Mouse (Mus musculus) cerebellum, adult 11 months (tissue): ENCODE data around the gene Dlg2.

Experiments used
- DNase-seq: peaks from one replicate; pipeline ENCODE4 v3.0.0; 2022

The Dlg2 gene

DNA sequence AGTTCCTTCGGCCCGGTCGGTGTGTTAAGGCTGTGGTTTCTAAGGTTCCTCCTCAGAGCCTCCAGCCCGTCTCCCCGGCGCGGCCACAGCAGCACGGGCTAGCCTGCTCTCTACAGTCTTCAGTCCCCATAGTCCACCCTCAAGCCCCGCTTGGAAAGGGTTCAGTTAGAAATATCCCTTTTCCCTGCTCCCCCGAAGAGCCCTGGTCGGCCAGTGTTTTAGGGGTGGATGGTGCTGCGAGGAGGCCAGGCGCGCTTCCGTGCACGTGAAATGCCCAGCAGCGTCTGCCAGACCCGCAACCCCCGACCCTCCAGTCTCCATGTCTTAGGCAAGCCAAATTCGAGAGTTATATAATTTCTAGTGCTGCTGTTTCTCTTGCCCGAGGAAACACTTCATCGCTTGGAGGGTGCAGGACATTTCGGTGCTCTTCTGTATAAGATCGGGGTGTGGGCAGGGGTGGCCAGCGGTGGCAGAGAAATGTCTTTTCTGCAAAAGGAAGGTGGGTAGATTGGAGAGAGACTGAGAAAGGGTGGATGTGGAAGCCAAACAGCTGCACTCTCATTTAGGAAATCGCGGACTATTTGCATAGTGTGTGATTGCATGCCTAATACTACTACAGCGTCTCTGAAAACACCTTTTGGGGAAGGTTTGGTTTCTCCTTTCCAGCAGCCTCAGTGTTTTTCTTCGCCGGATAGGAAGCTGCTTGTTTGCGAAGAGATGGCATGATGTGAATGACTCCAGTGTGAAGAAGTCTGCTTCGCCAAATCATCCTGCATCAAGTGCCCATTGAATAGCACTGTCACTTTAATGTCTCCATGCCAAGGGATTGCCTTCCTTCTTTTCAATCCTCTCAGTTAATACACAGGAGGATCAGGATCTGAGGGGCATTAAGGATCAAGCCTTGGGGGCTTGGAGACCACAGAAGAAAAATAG is at the start of gene Dlg2:
Dlg2 (plus strand) TSS at position 360 of the 933 bp plus-strand sequence.
- DNase-seq: no peak

DNA sequence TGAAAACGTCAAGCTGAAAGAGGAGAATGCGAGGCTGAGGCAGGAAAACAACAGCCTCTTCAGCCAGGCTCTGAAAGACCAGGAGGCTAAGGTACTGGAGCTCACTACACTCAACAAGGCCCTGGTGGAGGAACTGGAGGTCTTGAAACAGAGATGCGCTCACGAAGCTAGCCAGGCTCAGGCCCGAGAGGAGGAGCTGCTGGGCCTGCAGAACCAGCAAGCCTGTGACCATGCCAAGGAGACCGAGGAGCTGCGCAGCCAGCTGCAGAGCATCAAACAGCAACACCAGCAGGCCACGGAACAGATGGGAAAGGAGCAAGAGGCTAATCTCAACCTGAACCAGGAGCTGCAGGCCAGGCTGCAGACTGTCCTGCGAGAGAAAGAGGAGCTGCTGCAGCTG is 49.5 kb upstream of the Dlg2 start:
- DNase-seq: peak; percentile 17

GRCm38 (mm10) chr7:90432221-90432620 is 44.3 kb upstream of the Dlg2 start:
- DNase-seq: no peak

DNA sequence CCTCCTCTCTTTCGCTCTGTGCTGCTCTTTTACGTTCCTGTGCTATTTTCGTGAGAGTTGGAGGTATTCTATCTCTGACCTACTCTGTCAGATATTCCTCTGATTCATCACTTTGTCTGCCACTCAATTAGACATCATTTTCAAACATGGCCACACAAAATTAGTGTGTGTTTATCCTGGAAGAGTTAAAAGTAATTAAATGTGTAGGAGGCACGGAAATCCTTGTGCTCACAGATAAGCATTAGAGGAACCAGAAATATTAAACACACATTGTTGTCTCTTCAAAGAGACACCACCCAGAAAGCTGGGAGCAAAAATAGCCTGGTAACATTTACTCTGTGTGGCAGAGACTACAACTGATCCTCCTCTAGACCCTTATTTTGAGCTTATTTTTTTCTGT is 36.4 kb upstream of the Dlg2 start:
- no peak for DNase-seq

DNA sequence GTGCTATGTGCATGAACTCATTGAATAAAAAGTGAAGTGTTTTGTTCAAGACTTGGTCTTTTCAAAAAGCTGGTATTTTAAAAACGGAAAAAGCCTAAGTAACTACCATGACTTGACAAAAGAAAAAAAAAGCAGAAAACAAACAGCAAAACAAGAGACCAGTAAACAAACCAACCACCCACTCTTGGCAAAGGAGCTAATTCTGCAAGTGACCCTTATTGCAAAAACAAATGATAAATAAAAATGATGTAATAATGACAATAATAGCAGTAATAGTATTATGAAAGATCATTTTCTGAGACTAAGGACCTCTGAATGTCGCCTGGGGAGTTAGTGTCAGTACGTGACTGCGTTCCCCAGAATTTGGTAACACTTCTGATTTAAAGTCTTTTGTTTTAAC is 34.4 kb upstream of the Dlg2 start:
- no peak for DNase-seq

- peak; percentile 94 for DNase-seq
These were observed 33.9 kb upstream of the Dlg2 start, which contains the start of gene Crebzf for GRCm38 (mm10) chr7:90442518-90443080. Gene Crebzf, plus strand, starts transcription at chr7:90442729.

DNA sequence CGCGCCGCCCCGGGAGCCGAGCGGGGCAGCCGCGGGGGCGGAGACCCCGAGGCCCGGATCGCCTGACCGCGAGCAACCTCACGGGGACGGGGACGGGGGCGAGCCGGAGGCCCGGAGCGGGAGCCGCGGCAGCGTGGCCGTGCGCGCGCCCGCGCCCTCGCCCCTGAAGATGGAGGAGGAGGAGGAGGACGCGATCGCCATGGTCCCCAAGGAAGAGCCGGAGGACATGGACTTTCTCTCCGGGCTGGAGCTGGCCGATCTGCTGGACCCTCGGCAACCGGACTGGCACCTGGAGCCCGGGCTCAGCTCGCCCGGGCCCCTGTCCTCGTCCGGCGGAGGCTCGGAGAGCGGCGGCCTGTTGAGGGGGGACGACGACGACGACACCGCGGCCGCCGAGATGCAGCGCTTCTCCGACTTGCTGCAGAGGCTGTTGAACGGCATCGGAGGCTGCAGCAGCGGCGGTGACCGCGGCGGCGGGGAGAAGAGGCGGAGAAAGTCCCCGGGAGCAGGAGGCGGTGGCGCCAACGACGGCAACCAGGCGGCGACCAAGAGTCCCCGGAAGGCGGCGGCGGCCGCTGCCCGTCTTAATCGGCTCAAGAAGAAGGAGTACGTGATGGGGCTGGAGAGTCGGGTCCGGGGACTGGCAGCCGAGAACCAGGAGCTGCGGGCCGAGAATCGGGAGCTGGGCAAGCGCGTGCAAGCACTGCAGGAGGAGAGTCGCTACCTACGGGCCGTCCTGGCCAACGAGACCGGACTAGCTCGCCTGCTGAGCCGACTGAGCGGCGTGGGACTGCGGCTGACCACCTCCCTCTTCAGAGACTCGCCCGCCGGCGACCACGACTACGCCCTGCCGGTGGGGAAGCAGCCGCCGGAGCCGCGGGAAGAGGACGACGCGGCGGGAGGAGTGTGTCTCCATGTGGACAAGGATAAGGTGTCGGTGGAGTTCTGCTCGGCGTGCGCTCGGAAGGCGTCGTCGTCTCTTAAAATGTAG is 33.1 kb upstream of the Dlg2 start:
- peak; percentile 78 for DNase-seq

DNA sequence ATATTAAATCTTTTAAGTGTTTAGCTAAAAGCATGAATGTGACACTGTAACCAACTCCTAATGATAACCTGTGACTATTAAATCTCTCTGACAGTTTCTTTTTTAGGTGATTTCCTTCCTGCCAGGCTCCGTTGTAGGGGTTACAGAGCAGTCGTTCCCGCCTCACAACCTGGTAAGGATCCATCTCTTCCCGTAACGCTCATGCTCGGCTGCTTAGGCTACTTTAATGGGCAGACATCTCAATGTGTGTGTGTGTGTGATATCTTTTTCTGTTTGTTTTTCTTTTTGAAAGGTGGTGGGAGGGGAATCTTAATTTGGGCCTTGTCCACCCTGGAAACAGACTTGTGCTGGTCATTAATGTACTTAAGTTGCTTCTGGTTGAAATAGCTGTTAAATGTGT is 32.3 kb upstream of the Dlg2 start:
- no peak for DNase-seq

DNA sequence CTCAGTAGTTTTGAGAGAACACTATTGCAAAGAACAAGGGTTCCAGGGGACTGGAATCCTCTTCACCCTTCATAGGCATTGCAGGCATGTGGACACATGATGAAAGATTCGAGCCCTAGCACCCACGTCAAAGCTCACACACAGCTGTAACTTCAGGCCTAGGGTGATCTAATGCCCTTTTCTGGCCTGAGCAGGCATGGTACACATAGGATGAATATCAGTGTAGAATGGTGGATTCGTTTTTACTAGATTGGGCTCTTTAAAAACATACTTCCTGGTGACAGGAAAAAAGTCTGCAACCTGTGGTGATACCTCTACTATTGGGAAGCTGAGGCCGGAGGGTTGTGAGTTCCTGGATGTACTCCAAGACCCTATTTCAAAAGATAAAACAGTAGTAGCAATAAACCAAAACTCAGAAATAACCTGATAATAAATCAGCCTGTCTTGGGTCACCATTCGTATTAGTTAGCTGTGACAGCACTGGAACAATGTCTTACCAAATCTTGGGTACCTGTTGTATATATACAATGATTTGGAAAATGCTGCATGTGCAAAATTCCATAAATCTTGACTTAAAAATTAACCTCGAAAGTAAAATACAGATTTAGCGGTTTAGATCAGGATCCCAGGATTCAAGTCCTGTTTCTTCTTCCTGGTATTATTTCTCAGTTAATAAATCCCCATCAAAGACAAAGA is 20.2 kb upstream of the Dlg2 start:
- no peak for DNase-seq

- DNase-seq: peak; percentile 78
These were observed 19.5 kb upstream of the Dlg2 start, which contains the start of gene Tmem126a for GRCm38 (mm10) chr7:90456845-90457468. Gene Tmem126a, minus strand, starts transcription at chr7:90457229.

DNA sequence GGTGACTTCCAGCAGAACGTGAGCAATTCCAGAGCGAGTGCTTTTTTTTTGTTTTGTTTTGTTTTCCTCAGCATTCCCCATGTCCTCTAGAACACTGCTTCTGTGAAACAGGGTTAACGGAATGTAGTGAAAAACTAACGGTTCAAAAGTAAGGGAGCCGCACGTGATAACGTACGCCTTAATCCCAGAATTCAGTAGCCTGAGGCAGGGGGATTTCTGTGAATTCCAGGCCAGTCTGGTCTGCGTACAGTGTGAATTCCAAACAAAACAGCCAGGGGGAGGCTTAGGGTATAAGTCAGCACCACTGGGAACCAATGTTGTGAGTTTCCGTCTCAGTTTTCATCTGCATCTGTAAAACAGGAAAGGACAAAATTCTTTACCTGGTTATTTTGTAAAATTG is 19.0 kb upstream of the Dlg2 start:
- DNase-seq: no peak

DNA sequence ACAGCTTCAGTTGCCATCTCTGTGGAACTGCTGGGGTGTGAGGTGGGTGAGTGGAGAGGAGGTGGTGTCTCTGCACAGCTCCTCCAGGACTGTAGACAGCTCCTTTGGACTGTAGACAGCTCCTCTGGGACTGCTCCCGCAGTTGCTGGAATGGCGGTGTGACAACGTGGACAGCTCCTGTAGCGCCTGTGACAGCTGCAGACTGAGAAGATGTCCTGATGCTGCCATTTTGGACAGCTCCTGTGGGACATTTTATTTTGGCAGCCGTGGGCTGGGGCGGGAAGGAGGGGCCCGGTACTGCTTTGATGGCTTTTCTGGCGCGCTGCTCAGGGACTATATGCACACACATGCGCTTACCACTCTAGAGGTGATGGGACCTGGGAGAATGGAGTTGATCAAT is 16.1 kb upstream of the Dlg2 start:
- DNase-seq: no peak

DNA sequence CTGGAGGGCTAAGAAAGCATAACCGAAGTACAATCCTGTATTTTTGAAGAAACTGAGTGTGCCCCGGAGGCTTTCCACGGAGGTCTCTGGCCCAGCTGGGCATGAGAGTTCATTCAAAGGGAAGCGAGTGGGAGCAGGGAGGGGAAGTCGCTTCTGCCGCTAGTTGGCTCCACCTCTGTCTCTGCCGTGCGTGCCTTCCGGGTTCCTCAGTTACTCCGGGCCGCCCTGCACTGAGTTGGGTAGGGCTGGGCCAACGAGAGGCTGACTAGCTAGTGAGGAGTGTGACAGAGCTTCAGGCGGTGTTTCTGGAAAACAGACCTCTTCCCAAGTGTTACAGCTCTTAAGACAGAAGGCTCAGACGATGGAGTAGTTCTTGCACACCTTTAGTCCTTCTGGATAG is 15.5 kb upstream of the Dlg2 start:
- DNase-seq: no peak

DNA sequence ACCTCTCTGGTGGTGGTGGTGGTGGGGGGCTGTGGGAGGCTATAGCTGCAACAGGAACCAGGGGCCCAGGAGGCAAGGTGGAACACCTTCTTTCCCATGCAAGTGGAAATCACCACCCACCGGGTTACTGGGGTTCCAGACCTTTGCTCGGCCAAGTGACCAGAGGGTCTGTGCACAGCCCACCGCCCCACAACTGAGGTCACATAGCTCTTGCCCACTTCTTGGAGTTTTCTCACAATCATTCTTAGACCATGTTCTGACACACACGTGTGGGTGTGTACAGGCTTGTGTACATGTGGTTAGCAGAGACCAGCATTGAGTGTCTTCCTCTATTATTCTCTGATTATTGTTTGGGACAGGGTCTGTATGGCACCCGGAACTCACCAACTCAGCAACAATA is 15.0 kb upstream of the Dlg2 start:
- DNase-seq: no peak

DNA sequence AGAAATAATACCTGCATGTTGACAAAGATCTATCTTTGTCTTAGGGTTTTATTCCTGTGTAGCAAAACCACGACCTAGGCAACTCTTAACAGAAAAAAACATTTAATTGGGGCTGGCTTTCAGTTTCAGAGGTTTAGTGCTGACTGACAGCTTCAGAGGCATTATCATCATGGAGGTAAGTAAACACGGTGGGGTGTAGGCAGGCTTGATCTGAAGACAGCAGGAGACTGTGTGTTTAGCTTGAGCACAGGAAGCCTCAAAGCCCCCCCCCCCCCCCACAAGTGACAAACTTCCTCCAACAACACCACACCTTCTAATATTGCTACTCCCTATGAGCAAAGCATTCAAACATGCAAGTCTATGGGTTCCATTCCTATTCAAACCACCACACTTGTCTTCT is 3.0 kb upstream of the Dlg2 start:
- DNase-seq: no peak

- peak; percentile 100 for DNase-seq
These were observed 619 bp upstream of the Dlg2 start, which contains the start of gene Tmem126b for GRCm38 (mm10) chr7:90475793-90476312. Gene Tmem126b, minus strand, starts transcription at chr7:90476001.

DNA sequence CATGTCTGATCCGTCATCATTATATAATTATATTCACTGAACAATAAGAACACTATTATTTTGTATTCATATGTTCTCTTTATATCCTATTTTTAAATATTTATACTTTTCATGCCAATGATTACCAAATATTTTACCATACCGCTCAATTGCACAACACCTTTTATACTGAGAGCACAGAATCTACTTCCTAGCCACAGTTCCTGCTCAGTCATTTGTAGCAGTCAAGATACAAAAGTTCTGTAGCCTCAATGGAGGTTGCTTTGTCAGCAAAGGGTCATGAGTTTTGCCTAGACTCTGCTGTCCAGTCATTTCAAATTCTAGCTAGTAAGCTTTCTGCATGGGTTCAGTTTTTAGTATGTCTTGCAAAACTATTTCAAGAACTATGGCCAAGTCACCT is 6.1 kb downstream of the Dlg2 start:
- DNase-seq: no peak

DNA sequence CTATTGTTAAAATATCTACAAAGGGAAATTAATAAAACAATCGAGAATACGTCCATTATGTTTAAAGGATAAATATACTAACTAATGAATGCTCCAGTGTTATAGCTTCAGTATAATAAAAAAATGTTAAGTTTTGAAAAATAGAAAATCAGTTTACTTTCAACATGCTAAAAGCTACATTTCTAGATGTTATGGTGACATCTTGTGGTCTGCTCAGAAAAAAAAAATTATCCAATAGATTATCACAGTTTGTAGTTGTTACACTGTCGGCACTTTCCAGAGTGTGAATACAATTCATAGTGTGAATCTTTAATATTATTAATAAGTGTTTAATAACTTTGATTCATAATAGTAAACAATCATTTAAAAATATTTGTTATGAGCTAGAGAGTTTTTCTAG is 31.7 kb downstream of the Dlg2 start:
- DNase-seq: no peak

GRCm38 (mm10) chr7:90512293-90512692 is 35.8 kb downstream of the Dlg2 start:
- DNase-seq: no peak

GRCm38 (mm10) chr7:90539481-90540402 is 63.3 kb downstream of the Dlg2 start:
- DNase-seq: no peak
